Comparison of ENCODE assay signal across 9 mouse cellular contexts in the genomic region with DNA sequence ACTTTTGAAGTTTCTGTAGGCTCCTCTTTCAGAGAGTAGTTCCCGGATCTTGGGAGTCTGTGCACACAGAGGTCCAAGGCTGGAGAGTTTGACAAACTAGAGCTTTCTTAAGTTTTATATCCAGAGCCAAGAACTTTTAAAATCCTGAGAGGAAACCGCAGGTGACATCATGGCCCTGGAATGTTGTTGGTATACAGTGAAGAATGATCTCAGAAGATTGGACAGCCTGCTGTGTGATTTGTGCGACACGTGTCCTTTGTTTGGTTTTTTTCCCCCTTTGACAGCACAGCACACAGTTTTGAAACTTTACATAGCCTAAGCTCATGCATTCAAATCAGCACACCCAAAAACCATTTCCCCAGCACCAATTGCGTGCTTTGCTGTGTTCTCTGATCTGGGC.
DNase-seq lines count a peak whose midpoint lies in the region; ATAC-seq lines count a peak whose summit lies in the region.
"Had no signal": no experiment of that assay in that cellular context is flagged by ENCODE, and none has a peak within 500 bp of the region (broad histone marks: within the 10 kb centered on the region; RNA-seq: fewer than 3 reads in every experiment).

No protein-coding gene starts in this region.

- H3K9me3 ChIP-seq in limb, embryonic 15.5 days = no peaks in the 10 kb centered on the region

- no peaks in the 10 kb centered on the region for H3K27me3 ChIP-seq in limb, embryonic 15.5 days

- no peak overlapping the region for H3K9ac ChIP-seq in limb, embryonic 15.5 days

- ATAC-seq in limb, embryonic 15.5 days (ENCODE audit: insufficient number of reproducible peaks, low FRiP score, low TSS enrichment, low read depth) = 0 out of 2 replicates have a peak, but pooled peaks have one; percentile 40

- WGBS in limb, embryonic 15.5 days = 17% methylated on average over 5 of the region's 5 CpGs

- H3K4me2 ChIP-seq in limb, embryonic 15.5 days = no peak overlapping the region

- peaks cover 34% of the 10 kb centered on the region for H3K4me1 ChIP-seq in limb, embryonic 15.5 days

- DNase-seq in adrenal gland, adult (ENCODE audit: inconsistent age in 2 of 2, low spot score in 1 of 2) = peak; percentile 73 to 87
- DNase-seq in adrenal gland, postnatal 4 days (ENCODE audit: low spot score in 2 of 2) = no peak
- DNase-seq in adrenal gland, adult 2 months = peak; percentile 72
- peak; percentile 73 for DNase-seq in heart, adult 8-10 months (ENCODE audit: low spot score)
- no peak for DNase-seq in left cerebral cortex, adult 18-20 months (ENCODE audit: low spot score in 2 of 2)
- DNase-seq in testis, postnatal 10 days (ENCODE audit: low spot score) = no peak
- DNase-seq in frontal cortex, postnatal 14 days (ENCODE audit: low spot score in 2 of 2) = no peak
- DNase-seq: thymus, postnatal 25 days had no signal

- H3K36me3 ChIP-seq in limb, embryonic 15.5 days = no peaks in the 10 kb centered on the region

- H3K27ac ChIP-seq in limb, embryonic 15.5 days = peak overlapping the region; percentile 75

- H3K4me3 ChIP-seq in limb, embryonic 15.5 days = no peak overlapping the region

Comparison
In these comparisons a context has a peak if more than half of its experiments do, and no peak if none do; other contexts are left out.
1. DNase-seq: peak in adrenal gland, adult (2 of 2), adrenal gland, adult 2 months (single experiment) and heart, adult 8-10 months (single experiment); none in adrenal gland, postnatal 4 days (0 of 2), left cerebral cortex, adult 18-20 months (0 of 2), testis, postnatal 10 days (single experiment) and frontal cortex, postnatal 14 days (0 of 2).